Mouse (Mus musculus): ENCODE data around the gene Mgat4e.

- TF ChIP-seq CTCF (IDR thresholded peaks at IDR 0.05; ENCODE audit: control insufficient read depth, insufficient read depth, insufficient replicate concordance, low read depth, low read length): no peak
- no peak for TF ChIP-seq POLR2A (IDR thresholded peaks at IDR 0.05; ENCODE audit: control insufficient read depth, low read depth, low read length)
Measured at GRCm38 (mm10) chr1:134549632-134550132, at the start of gene Mgat4e.

Measured in testis, adult 2 months (tissue).